Mouse (Mus musculus): ENCODE data around the gene Ddias.
"Not testable (repeated sequence)": the region's sequence is repeated elsewhere in the genome, so short reads cannot be mapped to it uniquely, and the experiment has no call there.

Ddias gene

GRCm38 (mm10) chr7:92874116-92874675 is at the start of gene Ddias, which contains the start of gene Prcp:
Ddias (minus strand) TSS chr7:92874247.
Prcp (plus strand) TSS chr7:92874470.
- DNase-seq (ENCODE audit: low spot score) = peak; percentile 94

GRCm38 (mm10) chr7:92920857-92921172 is 46.8 kb upstream of the Ddias start:
- no peak for DNase-seq (ENCODE audit: low spot score)

GRCm38 (mm10) chr7:92920172-92920856 is 46.3 kb upstream of the Ddias start:
- no peak for DNase-seq (ENCODE audit: low spot score)

- DNase-seq (ENCODE audit: low spot score) = not testable (repeated sequence)
These were observed 30.2 kb upstream of the Ddias start for GRCm38 (mm10) chr7:92904285-92904684.

- DNase-seq (ENCODE audit: low spot score) = peak; percentile 65
These were observed 29.5 kb upstream of the Ddias start for GRCm38 (mm10) chr7:92903360-92904038.

GRCm38 (mm10) chr7:92897021-92897420 is 23.0 kb upstream of the Ddias start:
- DNase-seq (ENCODE audit: low spot score) = peak; percentile 11

GRCm38 (mm10) chr7:92896036-92896435 is 22.0 kb upstream of the Ddias start:
- no peak for DNase-seq (ENCODE audit: low spot score)

- DNase-seq (ENCODE audit: low spot score) = no peak
These were observed 19.4 kb upstream of the Ddias start for GRCm38 (mm10) chr7:92893478-92893877.

GRCm38 (mm10) chr7:92890618-92891230 is 16.7 kb upstream of the Ddias start:
- no peak for DNase-seq (ENCODE audit: low spot score)

GRCm38 (mm10) chr7:92890211-92890610 is 16.2 kb upstream of the Ddias start:
- no peak for DNase-seq (ENCODE audit: low spot score)

- DNase-seq (ENCODE audit: low spot score) = no peak
These were observed 13.2 kb upstream of the Ddias start for GRCm38 (mm10) chr7:92887230-92887629.

- DNase-seq (ENCODE audit: low spot score) = no peak
These were observed 12.8 kb upstream of the Ddias start for GRCm38 (mm10) chr7:92886801-92887200.

GRCm38 (mm10) chr7:92884998-92885660 is 11.1 kb upstream of the Ddias start:
- DNase-seq (ENCODE audit: low spot score) = no peak

GRCm38 (mm10) chr7:92883850-92884716 is 10.0 kb upstream of the Ddias start:
- no peak for DNase-seq (ENCODE audit: low spot score)

GRCm38 (mm10) chr7:92878575-92879285 is 4.7 kb upstream of the Ddias start:
- no peak for DNase-seq (ENCODE audit: low spot score)

GRCm38 (mm10) chr7:92876538-92876937 is 2.5 kb upstream of the Ddias start:
- DNase-seq (ENCODE audit: low spot score) = no peak

GRCm38 (mm10) chr7:92876066-92876465 is 2.0 kb upstream of the Ddias start:
- no peak for DNase-seq (ENCODE audit: low spot score)

GRCm38 (mm10) chr7:92874761-92875408 is 838 bp upstream of the Ddias start:
- DNase-seq (ENCODE audit: low spot score) = peak; percentile 72

GRCm38 (mm10) chr7:92871596-92871995 is 2.5 kb downstream of the Ddias start:
- DNase-seq (ENCODE audit: low spot score) = no peak

- no peak for DNase-seq (ENCODE audit: low spot score)
These were observed 3.9 kb downstream of the Ddias start for GRCm38 (mm10) chr7:92870161-92870560.

Data from ovary, postnatal 14 days (tissue).